Mouse (Mus musculus) layer of hippocampus, postnatal 36 days (tissue): ENCODE measurements around the gene Adap1. TPM values are rescaled to one million over a fixed set of nuclear protein-coding genes. Genes with fewer than 3 reads are reported as not detected.

ENCODE experiments used
- DNase-seq, 2 experiments: peaks; one replicate each; pipeline ENCODE4 v3.0.0; 2022
- total RNA-seq, 2 experiments: library from RNA; stranded (reverse); gene quantifications; 2 replicates each; pipeline ENCODE4 v1.2.3; 2021

Adap1 gene
- 100 to 1,000 TPM; 179 to 185 TPM for total RNA-seq

- peak; percentile 68 to 73 for DNase-seq
These were observed at the start of gene Adap1 for GRCm38 (mm10) chr5:139325395-139325966. Adap1 (minus strand) TSS chr5:139325622.

- no peak for DNase-seq
These were observed 49.4 kb upstream of the Adap1 start for GRCm38 (mm10) chr5:139374841-139375240.

- no peak for DNase-seq
These were observed 48.5 kb upstream of the Adap1 start for GRCm38 (mm10) chr5:139373889-139374444.

GRCm38 (mm10) chr5:139373126-139373525 lies 47.7 kb upstream of the Adap1 start:
- no peak for DNase-seq

- DNase-seq: peak; percentile 82 to 84
These were observed 46.4 kb upstream of the Adap1 start for GRCm38 (mm10) chr5:139371631-139372401.

GRCm38 (mm10) chr5:139371118-139371517 lies 45.7 kb upstream of the Adap1 start:
- no peak for DNase-seq

- no peak for DNase-seq
These were observed 44.9 kb upstream of the Adap1 start for GRCm38 (mm10) chr5:139370336-139370735.

GRCm38 (mm10) chr5:139368638-139369320 lies 43.4 kb upstream of the Adap1 start:
- DNase-seq: no peak

GRCm38 (mm10) chr5:139367884-139368458 lies 42.5 kb upstream of the Adap1 start:
- no peak for DNase-seq

GRCm38 (mm10) chr5:139366484-139366883 lies 41.1 kb upstream of the Adap1 start:
- DNase-seq: no peak

GRCm38 (mm10) chr5:139365827-139366226 lies 40.4 kb upstream of the Adap1 start:
- DNase-seq: no peak

GRCm38 (mm10) chr5:139364911-139365571 lies 39.6 kb upstream of the Adap1 start:
- no peak for DNase-seq

- peak; percentile 84 to 88 for DNase-seq
These were observed 39.0 kb upstream of the Adap1 start for GRCm38 (mm10) chr5:139364260-139364910.

GRCm38 (mm10) chr5:139363858-139364257 lies 38.4 kb upstream of the Adap1 start:
- DNase-seq: no peak

- no peak for DNase-seq
These were observed 33.8 kb upstream of the Adap1 start for GRCm38 (mm10) chr5:139359244-139359643.

- DNase-seq: no peak
These were observed 33.2 kb upstream of the Adap1 start for GRCm38 (mm10) chr5:139358653-139359052.

GRCm38 (mm10) chr5:139355235-139355772 lies 29.9 kb upstream of the Adap1 start:
- DNase-seq: peak; percentile 64 to 76

GRCm38 (mm10) chr5:139353946-139354345 lies 28.5 kb upstream of the Adap1 start:
- DNase-seq: no peak

GRCm38 (mm10) chr5:139353496-139353895 lies 28.1 kb upstream of the Adap1 start:
- DNase-seq: no peak

GRCm38 (mm10) chr5:139352317-139352716 lies 26.9 kb upstream of the Adap1 start, which contains the start of gene Cyp2w1:
Cyp2w1 (plus strand) TSS chr5:139352617.
- DNase-seq: no peak

GRCm38 (mm10) chr5:139351628-139352027 lies 26.2 kb upstream of the Adap1 start:
- no peak for DNase-seq
